Mouse (Mus musculus) liver, embryonic 14.5 days (tissue): ENCODE results near the gene Isoc2a.

Experiments used
- CTCF ChIP-seq: IDR thresholded peaks from 2 replicates; pipeline ENCODE4 v1.5.1; 2016; ENCODE audit warnings: antibody characterized with exemption, low read depth, control low read depth
- EP300 ChIP-seq: IDR thresholded peaks from 2 replicates; pipeline ENCODE4 v1.6.1; 2016; ENCODE audit warnings: antibody characterized with exemption, low read depth

GRCm38 (mm10) chr7:4853613-4854012, 23.3 kb upstream of the Isoc2a start:
- no peak for TF ChIP-seq CTCF
- no peak for TF ChIP-seq EP300
